Mouse (Mus musculus) hematopoietic multipotent progenitor cell, adult 10-12 weeks (in vitro differentiated cells): ENCODE data around the gene Crisp4. TPM values are rescaled to one million over a fixed set of nuclear protein-coding genes. Genes with fewer than 3 reads are reported as not detected.

ENCODE experiments used
- polyA plus RNA-seq: library from polyadenylated mRNA; stranded (reverse); fragments of >175 nt; gene quantifications from 2 replicates; pipeline ENCODE4 v1.2.3, GENCODE M21; 2012; ENCODE audit warnings: low replicate concordance

Crisp4 gene
- not detected in 2 replicates for polyA plus RNA-seq

GRCm38 (mm10) chr1:18145802-18146201 is at the start of gene Crisp4:
Gene Crisp4 (minus strand): TSS chr1:18145902.

Other genes with a start within 250 kb of the Crisp4 start
- gene Defb18, start 91.5 kb upstream of the Crisp4 start, polyA plus RNA-seq = not detected in 2 replicates
- gene Defb41, start 119.2 kb upstream of the Crisp4 start, polyA plus RNA-seq = not detected in 2 replicates